Mouse (Mus musculus): ENCODE measurements at regions not wholly inside any gene's neighbourhood (a gene's known extent, or its start where the extent isn't known, plus 50 kb on each side); places are given as distances from the start of the nearest gene placed in this dataset.
"Not testable (repeated sequence)": the region's sequence is repeated elsewhere in the genome, so short reads cannot be mapped to it uniquely, and the experiment has no call there.

DNA sequence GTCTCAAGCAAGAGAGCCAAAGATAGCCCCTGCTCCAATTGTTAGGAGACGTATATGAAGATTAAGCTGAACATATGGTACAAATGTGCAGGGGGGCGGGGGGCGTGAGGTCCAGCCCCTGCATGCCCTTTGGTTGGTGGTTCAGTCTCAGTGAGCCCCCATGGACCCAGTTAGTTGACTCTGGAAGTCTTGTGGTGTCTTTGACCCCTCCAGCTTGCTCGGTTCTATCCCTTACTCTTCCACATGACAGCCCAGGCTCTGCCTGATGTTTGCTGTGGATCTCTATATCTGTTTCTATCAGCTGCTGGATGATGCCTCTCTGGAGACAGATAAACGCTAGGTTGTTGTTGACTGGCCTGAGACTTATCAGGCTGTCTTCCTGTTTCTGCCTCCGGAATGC lies 1849.1 kb downstream of the 9330182O14Rik start:
- Histone ChIP-seq H3K27me3 (no peaks in the 10 kb centered on the region), H3K4me3 (replicated peaks) (no peak overlapping the region), H3K27ac (replicated peaks) (no peak overlapping the region), H3K4me1 (replicated peaks) (no peaks in the 10 kb centered on the region), H3K9me3 (replicated peaks) (no peaks in the 10 kb centered on the region), H3K9ac (no peak overlapping the region), H3K36me3 (replicated peaks) (no peaks in the 10 kb centered on the region), H3K4me2 (no peak overlapping the region)
- no peak for ATAC-seq (ENCODE audit: insufficient read depth)
- 45% methylated on average over 6 of the region's 6 CpGs for WGBS (ENCODE audit: insufficient replicate concordance)

DNA sequence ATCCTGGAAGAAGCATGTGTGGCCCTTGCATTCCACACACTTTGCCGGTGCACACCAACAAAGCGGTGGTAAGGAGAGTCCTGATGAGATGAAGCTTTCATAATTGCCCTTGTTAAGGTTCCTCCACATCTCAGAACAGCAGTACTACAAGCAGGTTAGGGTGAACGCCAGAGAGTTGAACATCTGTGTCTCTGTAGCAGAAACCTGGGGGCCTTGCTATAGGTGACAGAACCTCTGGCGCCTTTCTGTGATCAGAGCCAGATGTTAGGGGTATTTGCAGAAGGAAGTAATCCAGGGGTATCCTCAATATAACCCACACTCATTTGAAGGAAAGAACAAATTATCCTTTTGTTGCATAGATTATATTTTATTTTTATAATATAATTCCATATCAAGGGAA lies 1850.1 kb downstream of the 9330182O14Rik start:
- no peak overlapping the region for H3K27ac ChIP-seq (replicated peaks)
- no peak overlapping the region for H3K4me3 ChIP-seq (replicated peaks)
- H3K27me3 ChIP-seq: no peaks in the 10 kb centered on the region
- 66% methylated on average over 4 of the region's 4 CpGs for WGBS (ENCODE audit: insufficient replicate concordance)
- no peaks in the 10 kb centered on the region for H3K9me3 ChIP-seq (replicated peaks)
- no peaks in the 10 kb centered on the region for H3K36me3 ChIP-seq (replicated peaks)
- H3K9ac ChIP-seq: no peak overlapping the region
- H3K4me2 ChIP-seq: no peak overlapping the region
- no peaks in the 10 kb centered on the region for H3K4me1 ChIP-seq (replicated peaks)
- no peak for ATAC-seq (ENCODE audit: insufficient read depth)

DNA sequence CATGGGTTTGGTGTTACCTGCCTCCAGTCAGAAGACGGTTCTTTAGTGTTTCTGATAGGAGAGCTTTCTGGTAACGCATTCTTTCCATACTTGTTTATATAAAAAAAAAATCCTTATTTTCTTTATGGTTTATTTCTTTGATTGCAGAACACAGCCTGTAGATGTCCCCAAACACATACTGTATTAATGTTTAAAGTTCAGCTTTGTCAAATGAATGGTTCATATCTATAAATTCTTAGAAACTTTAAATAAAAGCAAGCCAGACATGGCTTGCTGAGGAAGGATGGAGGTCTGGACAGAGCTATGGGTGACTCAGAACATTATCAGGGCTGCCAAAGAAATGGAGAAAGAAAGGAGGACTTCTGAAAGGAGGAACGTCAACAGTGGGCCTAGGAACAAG lies 1852.1 kb downstream of the 9330182O14Rik start:
- Histone ChIP-seq H3K9ac (no peak overlapping the region), H3K4me1 (replicated peaks) (no peaks in the 10 kb centered on the region), H3K36me3 (replicated peaks) (no peaks in the 10 kb centered on the region), H3K4me2 (no peak overlapping the region), H3K9me3 (replicated peaks) (no peaks in the 10 kb centered on the region), H3K27ac (replicated peaks) (no peak overlapping the region), H3K4me3 (replicated peaks) (no peak overlapping the region), H3K27me3 (no peaks in the 10 kb centered on the region)
- no peak for ATAC-seq (ENCODE audit: insufficient read depth)
- 46% methylated on average over 3 of the region's 3 CpGs for WGBS (ENCODE audit: insufficient replicate concordance)

DNA sequence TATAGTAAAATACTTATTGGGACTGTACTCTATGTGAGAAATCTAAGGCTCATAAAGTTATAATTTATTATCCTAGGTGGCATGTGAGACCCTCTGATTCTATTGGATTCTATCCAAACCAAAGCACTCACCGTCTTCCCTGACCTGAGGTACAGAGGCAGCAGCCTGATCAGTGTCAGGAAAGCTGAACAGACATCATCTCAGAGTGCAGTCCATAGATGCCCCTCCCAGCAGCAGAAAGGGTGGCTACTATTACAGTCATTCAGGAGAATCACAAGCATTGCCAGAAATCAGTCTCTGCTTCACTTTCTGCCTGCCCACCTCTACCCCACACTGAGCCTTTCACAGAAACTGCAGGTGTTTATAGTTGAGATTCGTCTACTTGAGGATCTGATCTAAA lies 1854.9 kb downstream of the 9330182O14Rik start:
- no peak for ATAC-seq (ENCODE audit: insufficient read depth)
- Histone ChIP-seq H3K4me2 (no peak overlapping the region), H3K27ac (replicated peaks) (no peak overlapping the region), H3K4me1 (replicated peaks) (no peaks in the 10 kb centered on the region), H3K9me3 (replicated peaks) (no peaks in the 10 kb centered on the region), H3K36me3 (replicated peaks) (no peaks in the 10 kb centered on the region), H3K9ac (no peak overlapping the region), H3K4me3 (replicated peaks) (no peak overlapping the region), H3K27me3 (no peaks in the 10 kb centered on the region)
- WGBS (ENCODE audit: insufficient replicate concordance): 55% methylated on average over 2 of the region's 2 CpGs

DNA sequence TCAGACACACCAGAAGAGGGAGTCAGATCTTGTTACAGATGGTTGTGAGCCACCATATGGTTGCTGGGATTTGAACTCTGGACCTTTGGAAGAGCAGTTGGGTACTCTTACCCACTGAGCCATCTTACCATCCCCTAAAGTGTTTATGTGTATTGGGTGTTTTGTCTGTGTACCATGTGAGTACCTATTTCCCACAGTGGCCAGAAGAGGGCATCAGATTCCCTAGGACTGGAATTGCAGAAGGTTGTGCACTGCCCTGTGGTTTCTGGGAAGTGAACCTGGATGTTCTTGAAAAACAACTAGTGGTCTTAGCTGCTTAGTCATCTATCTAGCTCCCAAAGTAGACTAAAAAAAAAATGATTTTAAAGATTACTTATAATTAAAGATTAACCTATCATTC lies 1857.7 kb downstream of the 9330182O14Rik start:
- no peaks in the 10 kb centered on the region for H3K4me1 ChIP-seq (replicated peaks)
- H3K4me2 ChIP-seq: no peak overlapping the region
- no peak overlapping the region for H3K4me3 ChIP-seq (replicated peaks)
- H3K27ac ChIP-seq (replicated peaks): no peak overlapping the region
- no peak overlapping the region for H3K9ac ChIP-seq
- no peaks in the 10 kb centered on the region for H3K36me3 ChIP-seq (replicated peaks)
- H3K9me3 ChIP-seq (replicated peaks): no peaks in the 10 kb centered on the region
- no peak for ATAC-seq (ENCODE audit: insufficient read depth)
- no peaks in the 10 kb centered on the region for H3K27me3 ChIP-seq

DNA sequence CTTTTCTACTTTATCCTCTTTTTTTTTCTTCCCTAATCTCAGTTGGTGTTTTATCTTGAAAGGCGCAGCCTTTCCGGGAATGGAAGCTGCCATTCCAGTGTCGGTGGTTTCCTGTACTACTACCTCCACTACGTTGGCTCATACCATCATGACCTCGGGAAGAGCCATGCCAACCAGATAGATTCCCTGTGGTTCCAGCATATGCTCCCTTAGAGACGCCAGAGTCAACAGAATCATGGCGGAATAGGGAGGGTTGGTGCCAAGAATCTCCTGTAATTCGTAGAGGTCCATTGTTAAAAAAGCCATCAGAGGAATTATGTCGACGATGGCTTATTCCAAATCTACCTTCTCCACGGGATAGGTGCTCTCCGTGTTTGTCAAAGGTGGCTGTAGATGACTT lies 1898.1 kb downstream of the 9330182O14Rik start:
- H3K4me3 ChIP-seq (replicated peaks); H3K4me2 ChIP-seq; H3K9ac ChIP-seq; H3K36me3 ChIP-seq (replicated peaks); ATAC-seq (ENCODE audit: insufficient read depth); H3K27me3 ChIP-seq; H3K27ac ChIP-seq (replicated peaks); H3K4me1 ChIP-seq (replicated peaks); H3K9me3 ChIP-seq (replicated peaks): not testable (repeated sequence)
- 74% methylated on average over 12 of the region's 12 CpGs for WGBS (ENCODE audit: insufficient replicate concordance)

DNA sequence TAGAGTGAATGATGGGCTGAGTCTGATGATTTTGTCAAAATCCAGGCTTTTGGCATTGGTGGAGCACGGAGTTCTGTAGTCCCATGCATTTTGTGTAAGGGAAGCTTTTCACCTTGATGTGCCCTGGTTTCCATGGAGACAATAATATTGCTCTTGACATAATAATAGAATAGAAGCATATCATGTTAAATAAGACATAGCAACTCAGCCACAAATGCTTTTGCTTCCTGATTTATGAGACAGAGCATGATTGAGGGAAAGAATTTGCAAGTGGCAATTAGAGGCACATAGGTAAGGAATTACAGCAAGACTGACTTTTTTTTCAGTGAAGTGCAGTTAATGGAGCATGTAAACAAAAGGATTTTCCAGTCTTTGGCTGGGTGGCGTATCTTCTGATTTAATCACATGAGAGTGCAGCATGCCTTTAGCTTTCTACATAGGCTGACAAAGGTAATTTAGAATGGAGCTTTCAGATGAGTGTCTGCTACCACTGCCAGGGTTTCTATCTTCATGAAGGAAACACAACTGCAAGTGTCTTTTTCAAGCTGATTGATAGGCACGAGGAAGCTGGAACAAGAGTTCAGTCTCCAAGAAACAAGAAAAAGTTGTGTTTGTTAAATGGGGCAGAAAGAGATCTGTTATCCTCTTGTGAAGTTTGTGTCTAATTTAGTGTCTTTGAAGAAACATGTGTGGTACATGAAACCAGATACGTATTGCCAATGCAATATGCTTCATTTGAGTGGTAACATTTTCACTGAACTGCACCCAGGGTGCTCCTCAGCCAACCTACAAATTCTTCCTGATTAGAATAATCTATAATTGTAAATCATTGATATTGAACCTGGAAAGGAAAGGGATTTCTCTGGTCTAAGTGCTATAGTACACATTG lies 1913.2 kb downstream of the 9330182O14Rik start:
- Histone ChIP-seq H3K9me3 (replicated peaks) (no peaks in the 10 kb centered on the region), H3K4me2 (no peak overlapping the region), H3K4me3 (replicated peaks) (no peak overlapping the region), H3K27me3 (no peaks in the 10 kb centered on the region), H3K4me1 (replicated peaks) (no peaks in the 10 kb centered on the region), H3K27ac (replicated peaks) (no peak overlapping the region), H3K36me3 (replicated peaks) (no peaks in the 10 kb centered on the region), H3K9ac (no peak overlapping the region)
- WGBS (ENCODE audit: insufficient replicate concordance): 53% methylated on average over 4 of the region's 4 CpGs
- ATAC-seq (ENCODE audit: insufficient read depth): no peak

DNA sequence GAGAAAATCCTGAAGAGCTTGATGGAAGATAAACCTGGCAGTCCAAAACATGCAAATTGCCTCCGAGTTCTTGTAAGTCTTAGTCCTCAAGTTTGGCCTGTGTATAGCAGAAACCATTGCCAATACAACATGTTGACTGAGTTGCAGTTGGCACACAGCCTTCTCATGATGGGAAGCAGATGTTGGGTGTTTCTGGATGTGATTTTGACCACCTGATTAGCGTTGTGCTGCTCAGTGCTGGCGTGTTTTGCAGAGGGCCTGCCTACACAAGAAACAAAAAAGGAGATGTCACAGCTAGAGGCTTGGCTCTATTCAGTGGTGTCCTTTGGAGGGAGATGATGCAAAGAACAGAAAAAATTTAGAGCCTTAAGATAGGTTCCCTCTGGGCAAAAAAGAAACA lies 1922.6 kb downstream of the 9330182O14Rik start:
- H3K9ac ChIP-seq: no peak overlapping the region
- no peaks in the 10 kb centered on the region for H3K27me3 ChIP-seq
- no peak for ATAC-seq (ENCODE audit: insufficient read depth)
- H3K27ac ChIP-seq (replicated peaks): no peak overlapping the region
- no peaks in the 10 kb centered on the region for H3K9me3 ChIP-seq (replicated peaks)
- no peaks in the 10 kb centered on the region for H3K36me3 ChIP-seq (replicated peaks)
- WGBS (ENCODE audit: insufficient replicate concordance): 59% methylated on average over 3 of the region's 3 CpGs
- H3K4me2 ChIP-seq: no peak overlapping the region
- no peaks in the 10 kb centered on the region for H3K4me1 ChIP-seq (replicated peaks)
- no peak overlapping the region for H3K4me3 ChIP-seq (replicated peaks)

DNA sequence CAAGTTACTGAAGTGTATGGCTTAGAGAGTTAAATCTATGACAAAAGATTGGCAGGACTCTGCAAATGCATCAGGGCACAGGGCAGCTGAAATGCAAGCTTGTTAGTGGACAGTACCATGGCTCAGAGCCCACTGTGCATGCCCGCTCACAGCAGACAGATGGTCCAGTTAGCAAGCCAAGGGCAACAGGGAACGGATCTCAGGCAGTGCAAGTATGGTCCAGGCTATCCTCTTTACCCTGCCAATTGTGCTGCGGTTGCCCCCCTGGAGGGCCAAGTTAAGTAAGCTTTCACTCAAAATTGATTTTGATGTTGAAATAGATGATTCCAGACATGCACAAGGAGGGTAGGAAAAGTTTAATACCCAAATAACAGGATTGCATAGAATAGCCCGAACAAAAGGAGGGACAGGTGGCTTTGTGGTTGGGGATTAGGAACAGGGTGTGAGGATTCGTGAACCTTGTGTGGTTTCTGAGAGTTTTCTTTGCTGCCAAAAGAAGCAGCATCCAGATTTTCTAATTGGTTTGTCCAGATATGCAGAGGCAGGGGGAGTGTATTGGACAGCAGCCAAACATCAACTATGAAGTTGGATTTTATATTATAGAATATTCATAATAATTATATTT lies 1934.2 kb downstream of the 9330182O14Rik start:
- H3K27me3 ChIP-seq: no peaks in the 10 kb centered on the region
- ATAC-seq (ENCODE audit: insufficient read depth): no peak

DNA sequence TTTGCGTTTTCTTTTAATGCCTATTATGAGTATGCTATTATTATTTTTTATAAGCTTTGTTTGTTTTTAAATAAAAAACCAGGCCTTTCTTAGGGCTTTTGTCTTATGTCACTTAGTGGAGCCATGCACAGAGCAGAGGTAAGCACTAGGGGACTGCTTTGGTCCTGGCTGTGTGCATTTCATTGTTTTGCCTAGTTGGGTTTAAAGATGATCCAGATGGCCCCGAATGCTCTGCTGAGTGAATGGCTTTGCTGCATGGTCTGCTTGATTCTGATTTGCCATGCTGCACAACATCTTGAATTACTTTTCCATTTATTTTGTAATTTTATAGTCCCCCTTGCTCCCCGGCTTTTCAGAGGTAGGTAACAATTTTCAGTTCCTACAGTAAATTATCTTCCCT lies 1934.9 kb downstream of the 9330182O14Rik start:
- H3K9ac ChIP-seq: no peak overlapping the region
- H3K36me3 ChIP-seq (replicated peaks): no peaks in the 10 kb centered on the region
- no peaks in the 10 kb centered on the region for H3K4me1 ChIP-seq (replicated peaks)
- no peak overlapping the region for H3K27ac ChIP-seq (replicated peaks)
- no peak overlapping the region for H3K4me2 ChIP-seq
- no peaks in the 10 kb centered on the region for H3K9me3 ChIP-seq (replicated peaks)
- 54% methylated on average over 3 of the region's 3 CpGs for WGBS (ENCODE audit: insufficient replicate concordance)
- H3K27me3 ChIP-seq: no peaks in the 10 kb centered on the region
- no peak for ATAC-seq (ENCODE audit: insufficient read depth)
- no peak overlapping the region for H3K4me3 ChIP-seq (replicated peaks)

More for the DNA sequence above, 1934.2 kb downstream of the 9330182O14Rik start:
- Histone ChIP-seq H3K9ac (no peak overlapping the region), H3K27ac (replicated peaks) (no peak overlapping the region), H3K4me3 (replicated peaks) (no peak overlapping the region), H3K4me2 (no peak overlapping the region), H3K9me3 (replicated peaks) (no peaks in the 10 kb centered on the region), H3K36me3 (replicated peaks) (no peaks in the 10 kb centered on the region), H3K4me1 (replicated peaks) (no peaks in the 10 kb centered on the region)
- WGBS (ENCODE audit: insufficient replicate concordance): 61% methylated on average over 5 of the region's 5 CpGs

DNA sequence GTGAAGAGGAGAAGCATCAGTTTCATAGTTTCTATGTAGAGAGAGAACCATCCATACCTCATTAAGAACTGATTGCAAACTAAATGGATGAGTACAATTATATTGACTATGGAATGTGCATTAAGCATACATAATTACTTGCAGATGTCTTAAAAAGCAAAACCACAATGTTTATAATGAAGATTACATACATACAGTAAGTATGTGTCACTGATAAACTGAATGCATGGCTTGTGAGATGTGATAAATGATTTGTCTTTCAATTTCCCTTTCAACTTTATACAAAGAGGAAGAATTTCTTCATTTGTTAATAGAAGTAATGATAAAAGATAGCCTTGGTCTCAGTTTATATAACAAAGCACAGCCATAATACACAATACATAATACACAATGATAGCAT lies 1939.3 kb downstream of the 9330182O14Rik start:
- no peak for ATAC-seq (ENCODE audit: insufficient read depth)
- Histone ChIP-seq H3K9ac (no peak overlapping the region), H3K36me3 (replicated peaks) (no peaks in the 10 kb centered on the region), H3K9me3 (replicated peaks) (no peaks in the 10 kb centered on the region), H3K27me3 (no peaks in the 10 kb centered on the region), H3K4me2 (no peak overlapping the region), H3K27ac (replicated peaks) (no peak overlapping the region), H3K4me1 (replicated peaks) (no peaks in the 10 kb centered on the region), H3K4me3 (replicated peaks) (no peak overlapping the region)

DNA sequence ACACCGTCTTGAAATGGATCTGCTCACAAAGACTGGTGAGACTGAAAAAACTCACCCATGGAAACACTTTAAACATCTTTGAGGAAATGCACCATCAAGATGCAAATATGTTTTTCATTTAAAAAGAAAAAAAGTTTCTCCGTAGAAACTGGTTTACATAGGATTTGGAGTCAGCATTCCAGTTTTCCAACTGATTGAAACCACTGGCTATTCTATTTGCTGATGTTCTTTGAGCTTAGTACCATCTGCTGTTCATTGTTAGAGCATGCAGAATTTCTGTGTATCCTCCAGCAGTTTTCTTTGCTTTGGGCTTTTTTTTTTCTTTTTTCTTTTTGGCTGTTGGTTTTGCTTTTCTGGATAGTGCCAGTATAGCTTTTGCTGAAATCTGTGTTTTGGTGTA lies 1948.3 kb downstream of the 9330182O14Rik start:
- Histone ChIP-seq H3K9ac (no peak overlapping the region), H3K27me3 (no peaks in the 10 kb centered on the region), H3K27ac (replicated peaks) (no peak overlapping the region), H3K4me1 (replicated peaks) (no peaks in the 10 kb centered on the region), H3K4me3 (replicated peaks) (no peak overlapping the region), H3K4me2 (no peak overlapping the region), H3K9me3 (replicated peaks) (no peaks in the 10 kb centered on the region), H3K36me3 (replicated peaks) (no peaks in the 10 kb centered on the region)
- 70% methylated on average over 2 of the region's 2 CpGs for WGBS (ENCODE audit: insufficient replicate concordance)
- no peak for ATAC-seq (ENCODE audit: insufficient read depth)
